Mouse (Mus musculus): ENCODE data around the gene Slc28a1. TPM values are rescaled to one million over a fixed set of nuclear protein-coding genes. Genes with fewer than 3 reads are reported as not detected.
"Not testable (repeated sequence)": the region's sequence is repeated elsewhere in the genome, so short reads cannot be mapped to it uniquely, and the experiment has no call there.

Slc28a1 gene
- polyA plus RNA-seq, 1 experiment from 2014 or later, result not detected

- no peak overlapping the region for H3K27ac ChIP-seq (replicated peaks)
- TF ChIP-seq EP300 (optimal IDR thresholded peaks at IDR 0.05), result no peak
- TF ChIP-seq CTCF (IDR thresholded peaks at IDR 0.05; ENCODE audit: low read depth), result no peak
- ATAC-seq (ENCODE audit: low FRiP score, low TSS enrichment) (no peak; the same call in 1 of the 2 replicates), DNase-seq (ENCODE audit: low spot score) (peak; percentile 39)
- no peaks in the 10 kb centered on the region for H3K27me3 ChIP-seq (ENCODE audit: control insufficient read depth, insufficient read depth, low read length)
- H3K9me3 ChIP-seq (ENCODE audit: control insufficient read depth, low read length), result no peaks in the 10 kb centered on the region
- H3K4me3 ChIP-seq (ENCODE audit: low read depth, low read length), result no peak overlapping the region
- H3K4me1 ChIP-seq (replicated peaks; ENCODE audit: control insufficient read depth, insufficient read depth), result 0 out of 2 replicates have a peak, but pooled peaks cover 3% of the 10 kb centered on the region
- H3K9ac ChIP-seq (ENCODE audit: low read length), result no peak overlapping the region
- WGBS, result 37% methylated on average over 4 of the region's 4 CpGs
- no peak overlapping the region for H3K4me2 ChIP-seq (replicated peaks; ENCODE audit: low read depth)
- no peaks in the 10 kb centered on the region for H3K36me3 ChIP-seq (ENCODE audit: control insufficient read depth, insufficient read depth, low read length)
Observed at GRCm38 (mm10) chr7:81198538-81198937, 83.9 kb downstream of the Slc28a1 start.

DNA sequence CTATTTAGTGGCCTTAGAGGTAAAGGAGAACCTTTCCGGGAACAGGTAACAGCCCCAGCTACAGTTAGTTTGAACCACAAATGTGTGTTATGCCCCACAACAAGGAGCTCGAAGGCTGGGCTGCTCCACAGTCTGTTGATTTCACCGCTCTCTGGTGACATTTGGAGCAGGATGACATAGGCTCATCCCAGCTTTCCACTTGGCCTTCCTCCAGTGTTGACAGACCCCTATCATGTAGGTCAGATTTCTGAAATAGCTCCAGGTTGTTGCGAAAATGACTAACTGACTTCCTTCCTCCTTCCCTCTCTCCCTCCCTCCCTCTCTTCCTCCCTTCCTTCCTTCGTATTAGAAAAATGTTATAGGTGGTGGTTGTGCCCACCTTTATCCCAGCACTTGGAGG, 84.5 kb downstream of the Slc28a1 start:
- WGBS, result 54% methylated on average over 5 of the region's 5 CpGs
- Histone ChIP-seq H3K4me2 (replicated peaks; ENCODE audit: low read depth) (no peak overlapping the region), H3K36me3 (ENCODE audit: control insufficient read depth, insufficient read depth, low read length) (no peaks in the 10 kb centered on the region), H3K27me3 (ENCODE audit: control insufficient read depth, insufficient read depth, low read length) (no peaks in the 10 kb centered on the region), H3K9ac (ENCODE audit: low read length) (no peak overlapping the region), H3K4me1 (replicated peaks; ENCODE audit: control insufficient read depth, insufficient read depth) (0 out of 2 replicates have a peak, but pooled peaks cover 3% of the 10 kb centered on the region), H3K9me3 (ENCODE audit: control insufficient read depth, low read length) (no peaks in the 10 kb centered on the region), H3K27ac (replicated peaks) (no peak overlapping the region), H3K4me3 (ENCODE audit: low read depth, low read length) (no peak overlapping the region)
- DNase-seq (ENCODE audit: low spot score) (no peak), ATAC-seq (ENCODE audit: low FRiP score, low TSS enrichment) (no peak)
- TF ChIP-seq EP300 (optimal IDR thresholded peaks at IDR 0.05) (no peak), CTCF (IDR thresholded peaks at IDR 0.05; ENCODE audit: low read depth) (no peak)

GRCm38 (mm10) chr7:81199757-81200156, 85.2 kb downstream of the Slc28a1 start:
- Histone ChIP-seq H3K36me3 (ENCODE audit: control insufficient read depth, insufficient read depth, low read length) (no peaks in the 10 kb centered on the region), H3K4me3 (ENCODE audit: low read depth, low read length) (no peak overlapping the region), H3K9ac (ENCODE audit: low read length) (no peak overlapping the region), H3K27me3 (ENCODE audit: control insufficient read depth, insufficient read depth, low read length) (no peaks in the 10 kb centered on the region), H3K9me3 (ENCODE audit: control insufficient read depth, low read length) (no peaks in the 10 kb centered on the region), H3K27ac (replicated peaks) (no peak overlapping the region), H3K4me2 (replicated peaks; ENCODE audit: low read depth) (no peak overlapping the region), H3K4me1 (replicated peaks; ENCODE audit: control insufficient read depth, insufficient read depth) (0 out of 2 replicates have a peak, but pooled peaks cover 3% of the 10 kb centered on the region)
- 58% methylated on average over 4 of the region's 4 CpGs for WGBS
- ATAC-seq (ENCODE audit: low FRiP score, low TSS enrichment), result no peak
- TF ChIP-seq EP300 (optimal IDR thresholded peaks at IDR 0.05), result no peak
- no peak for TF ChIP-seq CTCF (IDR thresholded peaks at IDR 0.05; ENCODE audit: low read depth)
- no peak for DNase-seq (ENCODE audit: low spot score)

GRCm38 (mm10) chr7:81202389-81202788, 87.8 kb downstream of the Slc28a1 start:
- ATAC-seq (ENCODE audit: low FRiP score, low TSS enrichment) (no peak), DNase-seq (ENCODE audit: low spot score) (no peak)

DNA sequence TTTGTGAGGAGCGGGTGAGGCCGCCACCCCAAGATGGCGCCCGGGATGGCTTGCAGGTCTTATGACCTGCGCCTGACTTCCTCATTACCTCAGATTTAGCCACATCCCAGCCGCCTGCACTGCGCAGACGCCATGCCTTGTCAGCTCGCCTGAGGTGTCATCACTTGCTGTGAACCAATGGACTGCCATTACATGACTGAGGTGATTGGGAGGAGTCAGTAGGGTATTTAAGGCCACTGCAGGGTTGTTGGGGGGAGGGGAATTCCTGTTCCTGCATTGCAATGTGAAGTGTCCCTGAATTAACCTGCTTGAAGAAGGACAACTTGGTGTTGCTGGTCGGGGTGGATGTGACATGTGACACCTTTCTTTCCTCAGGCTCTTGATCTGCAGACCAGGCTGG, 89.0 kb downstream of the Slc28a1 start:
- H3K4me3 ChIP-seq (ENCODE audit: low read depth, low read length); H3K36me3 ChIP-seq (ENCODE audit: control insufficient read depth, insufficient read depth, low read length); H3K27ac ChIP-seq (replicated peaks); H3K4me2 ChIP-seq (replicated peaks; ENCODE audit: low read depth); H3K4me1 ChIP-seq (replicated peaks; ENCODE audit: control insufficient read depth, insufficient read depth); DNase-seq (ENCODE audit: low spot score); H3K9ac ChIP-seq (ENCODE audit: low read length); H3K27me3 ChIP-seq (ENCODE audit: control insufficient read depth, insufficient read depth, low read length); H3K9me3 ChIP-seq (ENCODE audit: control insufficient read depth, low read length); ATAC-seq (ENCODE audit: low FRiP score, low TSS enrichment): not testable (repeated sequence)
- WGBS, result 94% methylated on average over 10 of the region's 10 CpGs

More at GRCm38 (mm10) chr7:81202389-81202788, 87.8 kb downstream of the Slc28a1 start:
- Histone ChIP-seq H3K4me2 (replicated peaks; ENCODE audit: low read depth) (no peak overlapping the region), H3K9me3 (ENCODE audit: control insufficient read depth, low read length) (no peaks in the 10 kb centered on the region), H3K4me1 (replicated peaks; ENCODE audit: control insufficient read depth, insufficient read depth) (0 out of 2 replicates have a peak, but pooled peaks cover 3% of the 10 kb centered on the region), H3K36me3 (ENCODE audit: control insufficient read depth, insufficient read depth, low read length) (no peaks in the 10 kb centered on the region), H3K4me3 (ENCODE audit: low read depth, low read length) (no peak overlapping the region), H3K9ac (ENCODE audit: low read length) (no peak overlapping the region), H3K27me3 (ENCODE audit: control insufficient read depth, insufficient read depth, low read length) (no peaks in the 10 kb centered on the region), H3K27ac (replicated peaks) (no peak overlapping the region)
- 29% methylated on average over 5 of the region's 5 CpGs for WGBS
- no peak for TF ChIP-seq CTCF (IDR thresholded peaks at IDR 0.05; ENCODE audit: low read depth)
- TF ChIP-seq EP300 (optimal IDR thresholded peaks at IDR 0.05), result no peak

DNA sequence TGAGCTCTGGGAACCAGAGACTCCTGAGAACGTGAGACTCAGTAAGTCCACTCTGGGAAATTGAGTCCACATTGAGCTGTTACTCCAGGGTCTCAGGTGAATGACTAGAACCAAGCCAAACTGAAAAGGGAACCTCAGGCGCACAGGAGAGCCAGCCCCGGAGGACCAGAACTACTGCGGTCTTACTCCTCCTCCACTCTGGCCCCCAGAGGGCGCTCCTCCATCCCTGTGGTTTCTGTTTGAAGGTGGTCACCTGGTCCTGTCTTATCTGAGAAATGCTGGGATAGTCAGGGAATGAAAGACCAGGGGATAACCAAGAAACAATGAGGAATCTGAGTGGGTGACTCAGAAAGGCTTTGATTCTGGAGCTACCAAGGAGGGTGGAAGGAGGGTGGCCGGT, 94.3 kb downstream of the Slc28a1 start:
- 14% methylated on average over 6 of the region's 6 CpGs for WGBS
- Histone ChIP-seq H3K36me3 (ENCODE audit: control insufficient read depth, insufficient read depth, low read length) (no peaks in the 10 kb centered on the region), H3K9me3 (ENCODE audit: control insufficient read depth, low read length) (no peaks in the 10 kb centered on the region), H3K4me1 (replicated peaks; ENCODE audit: control insufficient read depth, insufficient read depth) (no peaks in the 10 kb centered on the region), H3K4me2 (replicated peaks; ENCODE audit: low read depth) (no peak overlapping the region), H3K27ac (replicated peaks) (no peak overlapping the region), H3K4me3 (ENCODE audit: low read depth, low read length) (no peak overlapping the region), H3K9ac (ENCODE audit: low read length) (no peak overlapping the region), H3K27me3 (ENCODE audit: control insufficient read depth, insufficient read depth, low read length) (no peaks in the 10 kb centered on the region)
- TF ChIP-seq CTCF (IDR thresholded peaks at IDR 0.05; ENCODE audit: low read depth) (peak; percentile 83), EP300 (optimal IDR thresholded peaks at IDR 0.05) (no peak)
- ATAC-seq (ENCODE audit: low FRiP score, low TSS enrichment), result no peak
- peak; percentile 86 for DNase-seq (ENCODE audit: low spot score)

Data from stomach, postnatal 0 days (tissue).